Mouse (Mus musculus) liver, embryonic 14.5 days (tissue): ENCODE measurements around the gene Amigo2. TPM values are rescaled to one million over a fixed set of nuclear protein-coding genes. Genes with fewer than 3 reads are reported as not detected.
A peak's percentile ranks its signal among the peaks of the same experiment; 100 is the strongest.

Source experiments
- ATAC-seq: fragments of 200-750 bp; cut with Nextera tagmentation; 2 replicates; pipeline ENCODE4 v1.8.0; 2017; ENCODE audit warnings: moderate number of reproducible peaks, mild to moderate bottlenecking, moderate library complexity; ENCODE audit not compliant: insufficient read depth
- DNase-seq, 3 experiments: peaks; one replicate each; pipeline ENCODE4 v3.0.0-alpha.2; 2012 to 2013; ENCODE audit warnings: low read depth in 3 of 3, low spot score in 3 of 3
- H3K27ac ChIP-seq: fragments of 300-500 bp; sonication (generic); 2 replicates; pipeline ENCODE4 v1.5.1; 2014; ENCODE audit warnings: moderate library complexity, mild to moderate bottlenecking, control low read depth, inconsistent platforms
- H3K27me3 ChIP-seq: fragments of 300-500 bp; sonication (generic); 2 replicates; pipeline ENCODE4 v1.6.1; 2014; ENCODE audit warnings: mild to moderate bottlenecking, low read length, moderate library complexity; ENCODE audit not compliant: control insufficient read depth, insufficient read depth
- H3K36me3 ChIP-seq: fragments of 300-500 bp; sonication (generic); replicated peaks from 2 replicates; pipeline ENCODE4 v1.6.1; 2014; ENCODE audit warnings: low read depth; ENCODE audit not compliant: control insufficient read depth, insufficient read depth
- H3K4me1 ChIP-seq, 2 experiments: fragments of 200-500 bp in 1 of 2; fragments of 300-500 bp in 1 of 2; sonication (generic) in 1 of 2; replicated peaks; 2 replicates each; pipeline ENCODE4 v1.6.1; 2012 to 2014; ENCODE audit warnings: antibody characterized with exemption in 1 of 2, inconsistent platforms in 1 of 2, low read length in 1 of 2; ENCODE audit not compliant: control insufficient read depth in 2 of 2, insufficient read depth in 2 of 2
- H3K4me2 ChIP-seq: fragments of 300-500 bp; sonication (generic); 2 replicates; pipeline ENCODE4 v1.6.1; 2014; ENCODE audit warnings: low read depth, mild to moderate bottlenecking, control low read depth, moderate library complexity
- H3K4me3 ChIP-seq, 2 experiments: fragments of 200-500 bp in 1 of 2; fragments of 300-500 bp in 1 of 2; sonication (generic) in 1 of 2; 2 replicates each; pipeline ENCODE4 v1.5.1; 2012 to 2014; ENCODE audit warnings: low read depth in 2 of 2, low read length in 2 of 2, mild to moderate bottlenecking in 2 of 2, control low read depth in 1 of 2, inconsistent platforms in 1 of 2, moderate library complexity in 1 of 2; ENCODE audit not compliant: insufficient read depth in 1 of 2
- H3K9ac ChIP-seq: fragments of 300-500 bp; sonication (generic); replicated peaks from 2 replicates; pipeline ENCODE4 v1.6.1; 2014; ENCODE audit warnings: mild to moderate bottlenecking, control low read depth, moderate library complexity
- H3K9me3 ChIP-seq: fragments of 300-500 bp; sonication (generic); 2 replicates; pipeline ENCODE4 v1.6.1; 2016; ENCODE audit warnings: low read length, mixed read lengths; ENCODE audit not compliant: control insufficient read depth
- CTCF ChIP-seq: IDR thresholded peaks from 2 replicates; pipeline ENCODE4 v1.5.1; 2016; ENCODE audit warnings: antibody characterized with exemption, low read depth, control low read depth
- EP300 ChIP-seq: IDR thresholded peaks from 2 replicates; pipeline ENCODE4 v1.6.1; 2016; ENCODE audit warnings: antibody characterized with exemption, low read depth
- whole genome bisulfite sequencing: fragments of 180-500 bp; shearing (Covaris S2); extraction: QIAGEN DNeasy Blood & Tissue Kit; methylation state at CpG from one replicate; pipeline ENCODE4 v1.1.7; 2014; ENCODE audit not compliant: insufficient replicate concordance; 5-methylcytosine and 5-hydroxymethylcytosine counted together
- polyA plus RNA-seq, 2 experiments: library from polyadenylated mRNA; depleted of rRNA in 1 of 2; stranded (reverse) in 1 of 2; unstranded in 1 of 2; fragments of >200 nt; fragmentation: Nextera tagmentation in 1 of 2; extraction: Ambion mirVana in 1 of 2; gene quantifications; 2 replicates each; pipeline versions ENCODE4 v1.2.1 to v1.2.3; 2012 to 2014

The Amigo2 gene
- polyA plus RNA-seq (2012; rRNA removed) (0.34 and 0.36 TPM in 2 replicates), polyA plus RNA-seq (2014; fragmentation: Nextera tagmentation; extraction: Ambion mirVana) (0.63 and 1.0 TPM in 2 replicates)

DNA sequence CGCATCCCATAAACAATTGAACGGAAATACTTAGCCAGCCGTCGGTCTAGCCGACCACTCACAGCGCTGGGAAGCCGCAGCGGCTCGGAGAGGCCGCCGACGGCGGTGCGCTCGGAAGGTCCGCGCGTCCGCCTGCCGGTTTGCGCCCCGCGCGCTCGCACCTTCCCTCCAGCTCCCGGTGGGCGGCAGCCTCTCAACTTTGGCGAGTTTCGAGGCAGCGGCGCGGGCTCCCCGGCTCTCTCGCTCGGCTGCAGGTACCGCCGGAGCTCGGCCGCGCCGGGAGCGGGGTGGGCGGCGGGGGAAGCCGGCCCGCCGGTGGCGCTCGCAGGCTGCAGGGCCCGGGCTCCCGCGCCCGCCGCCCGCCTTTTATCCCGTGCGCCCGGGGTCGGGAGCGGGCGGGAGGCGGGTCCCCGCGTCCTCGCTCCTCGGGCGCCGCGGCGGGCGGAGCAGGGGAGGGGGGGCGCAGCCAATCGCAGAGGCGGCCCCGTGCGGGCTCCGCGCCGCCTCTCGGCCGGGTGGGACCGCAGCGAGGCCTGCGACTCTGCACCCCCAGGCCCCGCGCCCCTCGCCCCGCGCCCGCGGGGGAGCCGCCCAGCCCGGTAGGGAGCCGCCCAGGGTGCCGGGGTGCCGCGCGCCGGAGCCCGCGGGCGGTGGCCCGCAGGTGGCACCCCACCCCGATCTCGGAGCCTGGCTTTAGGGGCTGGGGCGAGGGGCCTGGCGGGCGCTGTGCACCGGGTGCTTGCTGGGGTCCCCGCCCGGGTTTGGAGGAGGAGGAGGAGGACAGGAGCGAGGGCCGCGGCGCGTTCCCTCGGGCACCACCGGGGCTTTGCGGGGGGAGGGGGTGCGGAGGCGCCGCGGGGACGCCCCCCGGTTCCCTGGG lies at the start of gene Amigo2, which contains the start of gene Pced1b:
Gene Amigo2, minus strand, starts transcription at position 377 of the 880 bp plus-strand sequence.
Gene Pced1b, plus strand, starts transcription at position 197 of the 880 bp plus-strand sequence.
- H3K27ac ChIP-seq, result no peak within 1 kb of the TSS
- peak within 1 kb of the TSS; percentile 47 for H3K9ac ChIP-seq
- no peak for TF ChIP-seq CTCF
- TF ChIP-seq EP300, result no peak
- H3K4me2 ChIP-seq, result peak within 1 kb of the TSS; percentile 77
- ATAC-seq (peak; percentile 47), DNase-seq (no peak)
- H3K4me3 ChIP-seq, result peak within 1 kb of the TSS; percentile 42 to 51
- H3K27me3 ChIP-seq, result peaks cover 34% of the 10 kb centered on the region
- peaks cover 0 to 2% of the 10 kb centered on the region in 2 experiments; a peak in 1 of 4 replicates for H3K4me1 ChIP-seq
- no peaks in the 10 kb centered on the region for H3K9me3 ChIP-seq
- no peaks in the 10 kb centered on the region for H3K36me3 ChIP-seq
- under 1% methylated on average over 93 of the region's 125 CpGs for whole genome bisulfite sequencing

DNA sequence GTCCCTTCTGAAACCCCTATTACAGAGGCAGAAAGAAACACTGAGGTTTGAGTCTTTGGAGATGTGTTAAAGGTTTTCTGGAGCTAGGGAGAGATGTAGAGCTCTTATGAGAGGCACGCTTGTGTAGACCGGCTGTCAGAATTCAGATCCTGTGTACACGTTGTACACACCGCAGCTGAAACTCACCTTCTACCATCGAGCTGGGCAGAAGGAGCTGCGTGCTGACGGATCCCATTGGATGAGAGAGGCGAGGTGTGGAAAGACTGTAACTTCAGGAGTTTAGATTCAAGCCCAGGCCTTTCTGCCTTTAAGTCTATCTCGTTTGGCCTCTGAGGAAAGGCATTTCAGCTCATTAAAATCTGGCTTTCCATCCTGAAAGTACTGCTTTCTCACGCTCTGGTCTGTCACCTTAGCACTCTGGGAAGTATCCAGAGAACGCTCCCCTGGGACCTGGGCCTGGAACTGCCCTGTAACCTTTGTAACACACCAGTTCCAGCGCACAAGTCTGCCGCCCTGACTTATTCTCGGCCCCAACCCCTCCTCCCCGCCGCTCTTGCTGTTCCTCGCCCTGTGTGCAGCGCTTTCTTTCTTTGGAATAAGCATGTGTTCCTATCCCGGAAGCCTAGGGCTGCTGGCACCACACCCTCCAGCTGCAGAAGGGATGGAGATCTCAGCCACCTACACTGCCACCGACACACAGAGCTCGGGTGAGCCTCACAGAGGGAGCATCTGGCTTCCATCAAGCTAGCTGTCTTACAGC lies 44.4 kb upstream of the Amigo2 start:
- 70% methylated on average over 21 of the region's 21 CpGs for WGBS
- H3K4me2 ChIP-seq, result no peak overlapping the region
- no peak overlapping the region for H3K4me3 ChIP-seq
- no peak for TF ChIP-seq EP300
- TF ChIP-seq CTCF, result no peak
- no peaks in the 10 kb centered on the region for H3K4me1 ChIP-seq
- H3K9me3 ChIP-seq, result no peaks in the 10 kb centered on the region
- H3K36me3 ChIP-seq, result no peaks in the 10 kb centered on the region
- no peaks in the 10 kb centered on the region for H3K27me3 ChIP-seq
- ATAC-seq (no peak), DNase-seq (no peak)
- no peak overlapping the region for H3K27ac ChIP-seq
- no peak overlapping the region for H3K9ac ChIP-seq

DNA sequence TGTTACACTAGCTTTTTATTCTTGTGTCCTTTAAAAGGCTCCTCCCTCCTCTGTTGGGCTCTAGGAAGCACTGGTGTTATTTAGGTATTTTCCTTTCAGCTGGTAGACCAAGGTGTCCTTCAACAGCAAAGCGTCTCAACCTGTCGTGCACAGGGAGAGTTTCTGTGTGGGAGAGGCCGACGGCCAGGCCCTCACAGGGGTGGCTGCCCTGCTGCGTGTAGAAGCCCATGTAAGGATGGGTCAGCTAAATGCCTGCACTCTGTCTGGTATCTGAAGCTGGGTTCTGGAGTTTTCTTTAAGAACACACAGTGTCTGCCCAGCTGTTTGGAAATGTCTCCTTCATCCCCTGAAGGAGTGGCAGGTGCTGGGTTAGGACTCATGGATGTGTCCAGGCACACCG lies 43.3 kb upstream of the Amigo2 start:
- 80% methylated on average over 6 of the region's 6 CpGs for WGBS
- no peaks in the 10 kb centered on the region for H3K27me3 ChIP-seq
- no peak overlapping the region for H3K4me3 ChIP-seq
- no peak overlapping the region for H3K27ac ChIP-seq
- no peak for TF ChIP-seq EP300
- TF ChIP-seq CTCF, result no peak
- H3K4me2 ChIP-seq, result no peak overlapping the region
- H3K36me3 ChIP-seq, result no peaks in the 10 kb centered on the region
- DNase-seq (no peak), ATAC-seq (no peak)
- H3K9me3 ChIP-seq, result no peaks in the 10 kb centered on the region
- H3K4me1 ChIP-seq, result no peaks in the 10 kb centered on the region
- H3K9ac ChIP-seq, result no peak overlapping the region

DNA sequence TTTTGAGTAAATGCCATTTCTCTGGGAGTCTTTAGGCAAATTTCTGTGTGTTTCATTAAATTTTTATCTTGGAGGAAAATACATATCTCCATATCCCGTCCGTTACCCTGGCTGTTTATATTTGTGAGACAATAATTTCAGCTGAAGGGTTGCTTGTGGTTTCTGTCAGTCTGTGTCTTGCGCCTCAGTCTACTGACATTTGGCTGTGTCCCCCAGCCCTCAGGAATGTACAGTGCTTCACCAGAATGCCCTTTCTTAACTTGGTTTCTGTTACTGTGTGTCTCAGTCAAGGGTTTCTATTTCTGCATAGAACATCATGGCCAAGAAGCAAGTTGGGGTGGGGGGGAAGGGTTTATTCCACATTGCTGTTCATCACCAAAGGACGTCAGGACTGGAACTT lies 42.1 kb upstream of the Amigo2 start:
- H3K4me3 ChIP-seq, result no peak overlapping the region
- no peaks in the 10 kb centered on the region for H3K9me3 ChIP-seq
- H3K27me3 ChIP-seq, result no peaks in the 10 kb centered on the region
- no peak overlapping the region for H3K9ac ChIP-seq
- no peaks in the 10 kb centered on the region for H3K36me3 ChIP-seq
- TF ChIP-seq CTCF, result no peak
- no peak for TF ChIP-seq EP300
- ATAC-seq (no peak), DNase-seq (no peak)
- no peak overlapping the region for H3K27ac ChIP-seq
- WGBS, result 62% methylated on average over 4 of the region's 4 CpGs
- H3K4me2 ChIP-seq, result no peak overlapping the region
- no peaks in the 10 kb centered on the region for H3K4me1 ChIP-seq

DNA sequence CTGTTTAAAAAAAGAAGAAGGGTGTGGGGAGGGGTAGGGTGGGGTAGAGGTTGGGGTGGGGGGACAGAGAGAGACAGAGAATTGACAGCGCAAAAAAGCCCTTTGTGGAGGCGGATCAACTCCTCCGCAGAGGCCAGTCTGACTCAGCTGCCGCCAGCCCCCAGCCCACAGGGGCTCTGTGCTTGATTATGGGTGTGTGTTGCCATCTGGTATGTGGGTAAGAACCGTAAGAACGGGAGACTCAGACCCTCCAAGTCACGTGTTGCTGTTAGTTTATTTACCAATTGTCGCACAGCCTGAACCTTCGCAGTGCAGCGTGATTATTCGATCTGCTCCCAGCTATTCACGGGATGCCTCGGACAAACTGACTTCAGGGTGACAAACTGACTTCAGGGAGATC lies 41.6 kb upstream of the Amigo2 start:
- no peak overlapping the region for H3K27ac ChIP-seq
- TF ChIP-seq EP300 (no peak), CTCF (no peak)
- H3K36me3 ChIP-seq, result no peaks in the 10 kb centered on the region
- ATAC-seq (no peak), DNase-seq (no peak)
- no peak overlapping the region for H3K4me2 ChIP-seq
- H3K4me1 ChIP-seq, result no peaks in the 10 kb centered on the region
- no peak overlapping the region for H3K9ac ChIP-seq
- WGBS, result 80% methylated on average over 13 of the region's 13 CpGs
- no peak overlapping the region for H3K4me3 ChIP-seq
- H3K27me3 ChIP-seq, result no peaks in the 10 kb centered on the region
- no peaks in the 10 kb centered on the region for H3K9me3 ChIP-seq
